Mouse (Mus musculus): Measurements from ENCODE around the gene C2cd4c. TPM values are rescaled to one million over a fixed set of nuclear protein-coding genes. Genes with fewer than 3 reads are reported as not detected.

The C2cd4c gene
- polyA plus RNA-seq (2015; fragmentation: Nextera tagmentation; extraction: Ambion mirVana), result 0.05 and 0.06 TPM in 2 replicates

- H3K4me2 ChIP-seq (replicated peaks), result peak within 1 kb of the TSS; percentile 98
- H3K4me3 ChIP-seq (replicated peaks), result peak within 1 kb of the TSS; percentile 59
- H3K4me1 ChIP-seq (replicated peaks), result peaks cover 26% of the 10 kb centered on the region
- no peak within 1 kb of the TSS for H3K27ac ChIP-seq
- no peaks in the 10 kb centered on the region for H3K36me3 ChIP-seq
- H3K27me3 ChIP-seq (replicated peaks), result peaks cover 23% of the 10 kb centered on the region
- H3K9me3 ChIP-seq, result no peaks in the 10 kb centered on the region
- WGBS, result 1% methylated on average over 60 of the region's 60 CpGs
- H3K9ac ChIP-seq, result peak within 1 kb of the TSS; percentile 56
- ATAC-seq, result peak; percentile 92
These were observed at the start of gene C2cd4c for GRCm38 (mm10) chr10:79613578-79614304. Gene C2cd4c (minus strand): TSS chr10:79614025.

GRCm38 (mm10) chr10:79661861-79662260 lies 48.0 kb upstream of the C2cd4c start:
- 48% methylated on average over 3 of the region's 3 CpGs for WGBS
- H3K4me2 ChIP-seq (replicated peaks), result no peak overlapping the region
- H3K36me3 ChIP-seq, result no peaks in the 10 kb centered on the region
- H3K27me3 ChIP-seq (replicated peaks), result no peaks in the 10 kb centered on the region
- H3K4me1 ChIP-seq (replicated peaks), result peaks cover 6% of the 10 kb centered on the region; the same call in 1 of the 2 replicates
- H3K9me3 ChIP-seq, result no peaks in the 10 kb centered on the region
- H3K27ac ChIP-seq, result no peak overlapping the region
- H3K9ac ChIP-seq, result no peak overlapping the region
- H3K4me3 ChIP-seq (replicated peaks), result no peak overlapping the region
- no peak for ATAC-seq

DNA sequence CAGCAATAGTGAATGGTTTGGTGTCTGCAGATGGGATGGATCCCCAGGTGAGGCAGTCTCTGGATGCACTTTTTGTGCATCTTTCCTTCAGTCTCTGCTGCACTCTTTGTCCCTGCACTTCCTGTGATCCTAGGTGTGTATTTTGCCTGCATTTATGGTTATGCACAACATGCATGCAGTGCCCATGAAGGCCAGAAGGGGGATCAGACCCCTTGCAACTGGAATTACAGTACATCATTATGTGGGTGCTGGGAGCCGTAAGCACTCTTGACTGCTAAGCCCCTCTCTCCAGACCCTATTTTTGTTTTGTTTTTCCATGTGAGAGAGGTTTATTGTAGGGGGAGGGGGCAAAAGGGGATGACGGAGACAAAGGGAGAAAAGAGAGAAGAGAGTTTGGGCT lies 46.5 kb upstream of the C2cd4c start:
- no peak overlapping the region for H3K4me3 ChIP-seq (replicated peaks)
- 75% methylated on average over 2 of the region's 2 CpGs for WGBS
- no peaks in the 10 kb centered on the region; the same call in 1 of the 2 replicates for H3K27me3 ChIP-seq (replicated peaks)
- no peak for ATAC-seq
- no peak overlapping the region for H3K27ac ChIP-seq
- H3K4me2 ChIP-seq (replicated peaks), result no peak overlapping the region
- no peaks in the 10 kb centered on the region for H3K36me3 ChIP-seq
- H3K4me1 ChIP-seq (replicated peaks), result peaks cover 6% of the 10 kb centered on the region; the same call in 1 of the 2 replicates
- H3K9me3 ChIP-seq, result no peaks in the 10 kb centered on the region
- H3K9ac ChIP-seq, result no peak overlapping the region

- Histone ChIP-seq H3K4me2 (replicated peaks) (no peak overlapping the region), H3K36me3 (no peaks in the 10 kb centered on the region), H3K27me3 (replicated peaks) (no peaks in the 10 kb centered on the region; the same call in 1 of the 2 replicates), H3K9ac (no peak overlapping the region), H3K4me3 (replicated peaks) (no peak overlapping the region), H3K4me1 (replicated peaks) (peaks cover 2% of the 10 kb centered on the region; the same call in 1 of the 2 replicates), H3K9me3 (no peaks in the 10 kb centered on the region), H3K27ac (no peak overlapping the region)
- WGBS, result 14% methylated on average over 4 of the region's 4 CpGs
- 0 out of 2 replicates have a peak, but pooled peaks have one; percentile 48 for ATAC-seq
These were observed 45.0 kb upstream of the C2cd4c start for GRCm38 (mm10) chr10:79658829-79659228.

GRCm38 (mm10) chr10:79654946-79655395 lies 41.1 kb upstream of the C2cd4c start:
- Histone ChIP-seq H3K4me2 (replicated peaks) (no peak overlapping the region), H3K9me3 (no peaks in the 10 kb centered on the region), H3K4me1 (replicated peaks) (no peaks in the 10 kb centered on the region), H3K9ac (no peak overlapping the region), H3K36me3 (no peaks in the 10 kb centered on the region), H3K27ac (no peak overlapping the region), H3K27me3 (replicated peaks) (no peaks in the 10 kb centered on the region; the same call in 1 of the 2 replicates), H3K4me3 (replicated peaks) (no peak overlapping the region)
- 20% methylated on average over 1 of the region's 1 CpGs for WGBS
- peak; percentile 44; the same call in 1 of the 2 replicates for ATAC-seq

GRCm38 (mm10) chr10:79652789-79653188 lies 39.0 kb upstream of the C2cd4c start:
- no peak overlapping the region for H3K9ac ChIP-seq
- no peak overlapping the region for H3K4me2 ChIP-seq (replicated peaks)
- no peaks in the 10 kb centered on the region for H3K36me3 ChIP-seq
- no peaks in the 10 kb centered on the region; the same call in 1 of the 2 replicates for H3K27me3 ChIP-seq (replicated peaks)
- H3K9me3 ChIP-seq, result no peaks in the 10 kb centered on the region
- ATAC-seq, result no peak
- no peaks in the 10 kb centered on the region for H3K4me1 ChIP-seq (replicated peaks)
- H3K4me3 ChIP-seq (replicated peaks), result no peak overlapping the region
- H3K27ac ChIP-seq, result no peak overlapping the region
- WGBS, result 85% methylated on average over 7 of the region's 7 CpGs

DNA sequence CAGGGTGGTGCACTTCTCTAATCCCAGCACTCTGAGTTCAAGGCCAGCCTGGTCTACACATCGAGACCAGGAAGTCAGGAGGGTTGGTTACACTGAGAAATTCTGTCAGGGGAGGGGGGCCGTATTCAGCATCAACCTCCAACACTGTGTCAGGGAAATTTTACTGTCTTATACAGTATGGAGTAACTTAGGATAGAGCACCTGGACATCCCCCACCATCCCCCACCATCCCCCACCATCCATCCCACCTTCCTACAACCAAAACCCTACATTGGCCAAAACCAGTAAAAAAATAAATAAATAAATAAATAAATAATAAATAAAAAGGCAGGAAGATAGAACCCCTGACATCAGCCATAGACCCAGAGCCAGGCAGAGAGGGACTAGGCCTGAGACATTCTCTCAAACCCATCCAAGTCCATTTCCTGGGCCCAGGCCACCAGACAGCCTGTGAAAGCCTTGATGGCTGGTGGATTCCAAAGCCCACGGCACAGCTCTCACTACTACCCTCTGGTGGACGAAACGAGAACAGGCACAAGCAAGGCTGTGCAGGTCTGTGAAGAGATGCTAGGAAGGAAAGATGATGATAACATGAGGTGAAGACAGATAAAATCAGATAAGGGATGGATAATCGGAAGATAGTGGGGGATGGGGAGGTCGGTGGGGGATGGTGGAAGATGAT lies 35.4 kb upstream of the C2cd4c start:
- H3K36me3 ChIP-seq, result no peaks in the 10 kb centered on the region
- no peaks in the 10 kb centered on the region for H3K9me3 ChIP-seq
- no peaks in the 10 kb centered on the region for H3K27me3 ChIP-seq (replicated peaks)
- no peak overlapping the region for H3K4me2 ChIP-seq (replicated peaks)
- no peak overlapping the region for H3K9ac ChIP-seq
- peak; percentile 79 for ATAC-seq
- 26% methylated on average over 7 of the region's 7 CpGs for WGBS
- H3K4me1 ChIP-seq (replicated peaks), result no peaks in the 10 kb centered on the region
- no peak overlapping the region for H3K4me3 ChIP-seq (replicated peaks)
- H3K27ac ChIP-seq, result no peak overlapping the region

DNA sequence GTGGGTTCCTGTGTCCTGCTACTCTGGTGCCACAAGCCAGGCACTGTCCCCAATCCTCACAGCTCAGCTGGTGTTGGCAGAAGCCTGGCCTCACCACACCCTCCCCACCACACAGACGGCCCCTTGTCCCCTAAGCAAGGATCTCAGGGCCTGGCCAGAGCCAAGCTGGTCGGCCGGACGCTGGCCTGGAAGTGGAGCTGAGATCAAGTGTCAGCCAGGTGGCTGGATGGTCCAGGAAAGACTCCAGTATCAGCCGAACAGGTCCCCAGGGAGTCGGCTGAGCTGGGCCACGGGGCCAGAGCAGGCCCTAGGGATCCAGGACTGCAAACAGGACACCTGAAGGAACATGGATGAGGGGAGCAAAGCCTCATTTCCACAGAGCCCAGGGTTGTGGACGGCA lies 31.9 kb upstream of the C2cd4c start, which contains the start of gene Odf3l2:
Gene Odf3l2 (minus strand): TSS at position 28 of the 400 bp plus-strand sequence.
- Histone ChIP-seq H3K9ac (no peak within 1 kb of the TSS), H3K36me3 (no peaks in the 10 kb centered on the region), H3K4me1 (replicated peaks) (no peaks in the 10 kb centered on the region), H3K27me3 (replicated peaks) (no peaks in the 10 kb centered on the region), H3K27ac (no peak within 1 kb of the TSS), H3K4me3 (replicated peaks) (no peak within 1 kb of the TSS), H3K4me2 (replicated peaks) (no peak within 1 kb of the TSS), H3K9me3 (no peaks in the 10 kb centered on the region)
- no peak for ATAC-seq
- 72% methylated on average over 8 of the region's 8 CpGs for WGBS

DNA sequence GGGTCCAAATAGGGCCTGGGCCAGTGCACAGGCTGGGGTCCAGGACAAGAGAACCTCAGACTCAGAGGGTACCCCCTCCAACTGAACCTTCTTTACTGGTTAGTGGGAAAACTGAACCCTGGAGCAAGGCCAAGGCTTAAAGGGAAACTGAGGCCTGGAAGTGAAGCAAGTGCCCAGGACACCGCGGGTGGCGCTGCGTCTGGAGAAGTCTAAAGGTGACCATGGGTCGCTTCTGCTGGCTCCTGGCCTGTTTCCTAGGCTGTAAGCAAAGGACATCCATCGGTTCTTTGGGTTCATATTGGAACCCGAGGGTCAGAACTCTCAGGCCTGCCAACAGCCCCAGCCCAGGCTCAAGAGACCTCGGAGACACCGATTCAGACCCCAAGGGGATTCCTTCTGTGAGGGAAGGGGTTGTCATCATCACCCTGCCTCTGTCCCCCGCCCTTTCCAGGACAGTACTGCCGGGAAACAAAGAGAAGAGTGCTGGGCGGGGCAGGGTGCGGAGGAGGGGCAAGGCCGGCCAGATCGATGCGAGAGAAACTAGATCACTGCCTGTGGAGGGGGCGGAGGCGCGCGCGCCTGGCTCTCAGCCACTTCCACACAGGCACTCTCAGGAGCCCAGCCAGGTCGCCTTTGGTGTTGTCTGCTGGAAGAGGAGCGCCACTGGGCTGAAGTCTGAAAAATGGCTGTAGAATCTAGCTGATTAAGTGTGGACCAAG lies 24.8 kb upstream of the C2cd4c start:
- Histone ChIP-seq H3K27me3 (replicated peaks) (peaks cover 5% of the 10 kb centered on the region; the same call in 1 of the 2 replicates), H3K27ac (peak overlapping the region; percentile 33; the same call in 1 of the 2 replicates), H3K4me1 (replicated peaks) (peaks cover 15% of the 10 kb centered on the region), H3K4me3 (replicated peaks) (peak overlapping the region; percentile 75), H3K9ac (peak overlapping the region; percentile 69; the same call in 1 of the 2 replicates), H3K36me3 (no peaks in the 10 kb centered on the region), H3K4me2 (replicated peaks) (peak overlapping the region; percentile 99), H3K9me3 (no peaks in the 10 kb centered on the region)
- ATAC-seq, result peak; percentile 71
- 8% methylated on average over 23 of the region's 23 CpGs for WGBS

GRCm38 (mm10) chr10:79637128-79638110 lies 23.6 kb upstream of the C2cd4c start, which contains the start of gene Shc2:
Gene Shc2 (minus strand): TSS chr10:79637918.
- ATAC-seq, result peak; percentile 73
- no peaks in the 10 kb centered on the region for H3K36me3 ChIP-seq
- H3K4me3 ChIP-seq (replicated peaks), result peak within 1 kb of the TSS; percentile 75
- H3K27me3 ChIP-seq (replicated peaks), result peaks cover 5% of the 10 kb centered on the region; the same call in 1 of the 2 replicates
- under 1% methylated on average over 114 of the region's 116 CpGs for whole genome bisulfite sequencing
- H3K27ac ChIP-seq, result peak within 1 kb of the TSS; percentile 64; the same call in 1 of the 2 replicates
- H3K9me3 ChIP-seq, result no peaks in the 10 kb centered on the region
- peak within 1 kb of the TSS; percentile 69 for H3K9ac ChIP-seq
- H3K4me1 ChIP-seq (replicated peaks), result peaks cover 15% of the 10 kb centered on the region
- peak within 1 kb of the TSS; percentile 99 for H3K4me2 ChIP-seq (replicated peaks)

DNA sequence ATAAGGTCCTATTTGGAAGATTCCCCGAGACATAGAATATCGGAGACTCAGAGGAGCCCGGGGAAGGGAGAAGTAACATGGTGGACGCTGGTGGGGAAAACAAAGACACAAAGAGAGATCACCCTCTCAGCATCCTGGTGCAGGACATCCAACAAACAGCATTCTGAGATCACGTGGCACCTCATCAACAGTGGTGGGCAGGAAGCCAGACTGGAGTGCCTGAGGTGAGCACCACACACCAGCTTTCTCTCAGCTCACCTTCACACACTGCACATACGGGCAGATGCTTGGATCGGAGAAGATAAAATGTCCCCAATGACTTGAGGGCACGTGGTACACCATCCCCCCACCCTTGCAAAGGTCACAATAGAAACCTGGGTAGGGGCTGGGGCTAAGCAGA lies 22.5 kb upstream of the C2cd4c start:
- no peak for ATAC-seq
- peak overlapping the region; percentile 75; the same call in 1 of the 2 replicates for H3K4me3 ChIP-seq (replicated peaks)
- H3K4me1 ChIP-seq (replicated peaks), result peaks cover 15% of the 10 kb centered on the region
- H3K9ac ChIP-seq, result no peak overlapping the region
- H3K27ac ChIP-seq, result no peak overlapping the region
- no peaks in the 10 kb centered on the region for H3K9me3 ChIP-seq
- no peaks in the 10 kb centered on the region for H3K36me3 ChIP-seq
- WGBS, result 83% methylated on average over 8 of the region's 8 CpGs
- peak overlapping the region; percentile 99 for H3K4me2 ChIP-seq (replicated peaks)
- H3K27me3 ChIP-seq (replicated peaks), result peaks cover 5% of the 10 kb centered on the region; the same call in 1 of the 2 replicates
